Mouse (Mus musculus) forebrain, embryonic 14.5 days (tissue): Measurements from ENCODE around the gene Il17rc. TPM values are rescaled to one million over a fixed set of nuclear protein-coding genes. Genes with fewer than 3 reads are reported as not detected.

ENCODE experiments used
- ATAC-seq: fragments of 200-750 bp; cut with Nextera tagmentation; 2 replicates; pipeline ENCODE4 v1.8.0; 2017; ENCODE audit warnings: mild to moderate bottlenecking, moderate library complexity
- DNase-seq: peaks from one replicate; pipeline ENCODE4 v3.0.0-alpha.2; 2015; ENCODE audit warnings: low spot score
- H3K27ac ChIP-seq: fragments of 300-500 bp; sonication (generic); 2 replicates; pipeline ENCODE4 v1.5.1; 2014; ENCODE audit warnings: low read depth, mild to moderate bottlenecking, control low read depth, low read length, moderate library complexity
- H3K27me3 ChIP-seq: fragments of 300-500 bp; sonication (generic); replicated peaks from 2 replicates; pipeline ENCODE4 v1.6.1; 2014; ENCODE audit warnings: low read length, control low read depth, mixed read lengths; ENCODE audit not compliant: control insufficient read depth, insufficient read depth
- H3K36me3 ChIP-seq: fragments of 300-500 bp; sonication (generic); 2 replicates; pipeline ENCODE4 v1.6.1; 2014; ENCODE audit warnings: low read length, control low read depth; ENCODE audit not compliant: control insufficient read depth, insufficient read depth
- H3K4me1 ChIP-seq: fragments of 300-500 bp; sonication (generic); 2 replicates; pipeline ENCODE4 v1.6.1; 2014; ENCODE audit warnings: antibody characterized with exemption, low read length, control low read depth; ENCODE audit not compliant: control insufficient read depth, insufficient read depth
- H3K4me2 ChIP-seq: fragments of 300-500 bp; sonication (generic); 2 replicates; pipeline ENCODE4 v1.6.1; 2014; ENCODE audit warnings: mild to moderate bottlenecking, control low read depth, low read length
- H3K4me3 ChIP-seq: fragments of 300-500 bp; sonication (generic); 2 replicates; pipeline ENCODE4 v1.5.1; 2014; ENCODE audit warnings: low read depth, low read length, control low read depth
- H3K9ac ChIP-seq: fragments of 300-500 bp; sonication (generic); 2 replicates; pipeline ENCODE4 v1.6.1; 2014; ENCODE audit warnings: mild to moderate bottlenecking, low read length, control low read depth, moderate library complexity
- H3K9me3 ChIP-seq: fragments of 300-500 bp; sonication (generic); replicated peaks from 2 replicates; pipeline ENCODE4 v1.6.1; 2016; ENCODE audit warnings: low read length, control low read depth, mixed read lengths; ENCODE audit not compliant: control insufficient read depth
- WGBS: fragments of 180-500 bp; shearing (Covaris S2); extraction: QIAGEN DNeasy Blood & Tissue Kit; methylation state at CpG from one replicate; pipeline ENCODE4 v1.1.7; 2014; 5-methylcytosine and 5-hydroxymethylcytosine counted together
- polyA plus RNA-seq: library from polyadenylated mRNA; unstranded; fragments of >200 nt; fragmentation: Nextera tagmentation; extraction: Ambion mirVana; gene quantifications from 2 replicates; pipeline ENCODE4 v1.2.1, GENCODE M21; 2014

Il17rc gene
- polyA plus RNA-seq, 1 experiment from 2014 or later = 1.3 TPM

- no peak overlapping the region for H3K4me2 ChIP-seq
- H3K9me3 ChIP-seq = no peaks in the 10 kb centered on the region
- H3K27me3 ChIP-seq = no peaks in the 10 kb centered on the region
- H3K27ac ChIP-seq = no peak overlapping the region
- no peak overlapping the region for H3K4me3 ChIP-seq
- no peak for ATAC-seq
- WGBS = 85% methylated on average over 10 of the region's 10 CpGs
- H3K36me3 ChIP-seq = no peaks in the 10 kb centered on the region
- no peak for DNase-seq
- H3K4me1 ChIP-seq = peaks cover 2% of the 10 kb centered on the region
- H3K9ac ChIP-seq = no peak overlapping the region
Measured at GRCm38 (mm10) chr6:113478906-113479305, 7.7 kb downstream of the Il17rc start.

- Histone ChIP-seq H3K36me3 (0 out of 2 replicates have a peak, but pooled peaks cover under 1% of the 10 kb centered on the region), H3K27ac (no peak overlapping the region), H3K27me3 (no peaks in the 10 kb centered on the region), H3K9ac (no peak overlapping the region), H3K9me3 (no peaks in the 10 kb centered on the region), H3K4me2 (no peak overlapping the region), H3K4me3 (no peak overlapping the region), H3K4me1 (peaks cover 7% of the 10 kb centered on the region)
- no peak for DNase-seq
- no peak for ATAC-seq
- 67% methylated on average over 18 of the region's 18 CpGs for WGBS
Measured at GRCm38 (mm10) chr6:113480555-113481373, 9.5 kb downstream of the Il17rc start.

GRCm38 (mm10) chr6:113482477-113483099 is 11.4 kb downstream of the Il17rc start:
- WGBS = under 1% methylated on average over 65 of the region's 65 CpGs
- Histone ChIP-seq H3K4me2 (peak overlapping the region; percentile 76), H3K36me3 (0 out of 2 replicates have a peak, but pooled peaks cover 6% of the 10 kb centered on the region), H3K4me3 (peak overlapping the region; percentile 70), H3K9me3 (no peaks in the 10 kb centered on the region), H3K4me1 (peaks cover 7% of the 10 kb centered on the region), H3K9ac (peak overlapping the region; percentile 75), H3K27me3 (no peaks in the 10 kb centered on the region), H3K27ac (peak overlapping the region; percentile 85)
- DNase-seq = peak; percentile 51
- peak; percentile 52 for ATAC-seq

- ATAC-seq (peak; percentile 97), DNase-seq (peak; percentile 97)
- Histone ChIP-seq H3K9me3 (no peaks in the 10 kb centered on the region), H3K27me3 (no peaks in the 10 kb centered on the region), H3K36me3 (peaks cover 11% of the 10 kb centered on the region), H3K4me2 (peak within 1 kb of the TSS; percentile 76), H3K27ac (peak within 1 kb of the TSS; percentile 85), H3K4me3 (peak within 1 kb of the TSS; percentile 70), H3K4me1 (peaks cover 7% of the 10 kb centered on the region), H3K9ac (peak within 1 kb of the TSS; percentile 75)
- 0% methylated on average over 26 of the region's 26 CpGs for WGBS
Measured at GRCm38 (mm10) chr6:113483100-113483615, 11.9 kb downstream of the Il17rc start, which contains the start of gene Creld1. Gene Creld1, plus strand, starts transcription at chr6:113483297.

- Histone ChIP-seq H3K9ac (peak overlapping the region; percentile 75), H3K4me2 (peak overlapping the region; percentile 76), H3K27me3 (no peaks in the 10 kb centered on the region), H3K36me3 (peaks cover 17% of the 10 kb centered on the region), H3K27ac (peak overlapping the region; percentile 85), H3K9me3 (no peaks in the 10 kb centered on the region), H3K4me3 (peak overlapping the region; percentile 70), H3K4me1 (peaks cover 7% of the 10 kb centered on the region)
- ATAC-seq (peak; percentile 54), DNase-seq (peak; percentile 49)
- WGBS = 7% methylated on average over 10 of the region's 10 CpGs
Measured at GRCm38 (mm10) chr6:113483729-113484128, 12.5 kb downstream of the Il17rc start.

- H3K9ac ChIP-seq = no peak overlapping the region
- peaks cover 44% of the 10 kb centered on the region for H3K36me3 ChIP-seq
- DNase-seq (no peak), ATAC-seq (no peak)
- H3K27ac ChIP-seq = no peak overlapping the region
- 52% methylated on average over 7 of the region's 7 CpGs for WGBS
- no peak overlapping the region for H3K4me3 ChIP-seq
- H3K9me3 ChIP-seq = no peaks in the 10 kb centered on the region
- H3K27me3 ChIP-seq = no peaks in the 10 kb centered on the region
- peaks cover 7% of the 10 kb centered on the region for H3K4me1 ChIP-seq
- no peak overlapping the region for H3K4me2 ChIP-seq
Measured at GRCm38 (mm10) chr6:113487125-113487576, 15.9 kb downstream of the Il17rc start.

- WGBS = 95% methylated on average over 14 of the region's 14 CpGs
- H3K9ac ChIP-seq = no peak overlapping the region
- DNase-seq (no peak), ATAC-seq (no peak)
- no peaks in the 10 kb centered on the region for H3K27me3 ChIP-seq
- H3K9me3 ChIP-seq = no peaks in the 10 kb centered on the region
- no peak overlapping the region for H3K27ac ChIP-seq
- H3K4me2 ChIP-seq = no peak overlapping the region
- no peaks in the 10 kb centered on the region; the same call in 1 of the 2 replicates for H3K4me1 ChIP-seq
- no peak overlapping the region for H3K4me3 ChIP-seq
- peaks cover 50% of the 10 kb centered on the region for H3K36me3 ChIP-seq
Measured at GRCm38 (mm10) chr6:113489410-113489809, 18.2 kb downstream of the Il17rc start.

- no peaks in the 10 kb centered on the region for H3K27me3 ChIP-seq
- H3K36me3 ChIP-seq = peaks cover 44% of the 10 kb centered on the region
- H3K4me3 ChIP-seq = no peak overlapping the region
- no peak overlapping the region for H3K27ac ChIP-seq
- ATAC-seq (no peak), DNase-seq (no peak)
- peaks cover 2% of the 10 kb centered on the region; the same call in 1 of the 2 replicates for H3K4me1 ChIP-seq
- H3K4me2 ChIP-seq = no peak overlapping the region
- H3K9me3 ChIP-seq = no peaks in the 10 kb centered on the region
- H3K9ac ChIP-seq = no peak overlapping the region
- WGBS = 77% methylated on average over 24 of the region's 24 CpGs
Measured at GRCm38 (mm10) chr6:113492101-113492864, 21.1 kb downstream of the Il17rc start.
